Mouse (Mus musculus): ENCODE results near the gene Mcm8.

Gene Mcm8

DNA sequence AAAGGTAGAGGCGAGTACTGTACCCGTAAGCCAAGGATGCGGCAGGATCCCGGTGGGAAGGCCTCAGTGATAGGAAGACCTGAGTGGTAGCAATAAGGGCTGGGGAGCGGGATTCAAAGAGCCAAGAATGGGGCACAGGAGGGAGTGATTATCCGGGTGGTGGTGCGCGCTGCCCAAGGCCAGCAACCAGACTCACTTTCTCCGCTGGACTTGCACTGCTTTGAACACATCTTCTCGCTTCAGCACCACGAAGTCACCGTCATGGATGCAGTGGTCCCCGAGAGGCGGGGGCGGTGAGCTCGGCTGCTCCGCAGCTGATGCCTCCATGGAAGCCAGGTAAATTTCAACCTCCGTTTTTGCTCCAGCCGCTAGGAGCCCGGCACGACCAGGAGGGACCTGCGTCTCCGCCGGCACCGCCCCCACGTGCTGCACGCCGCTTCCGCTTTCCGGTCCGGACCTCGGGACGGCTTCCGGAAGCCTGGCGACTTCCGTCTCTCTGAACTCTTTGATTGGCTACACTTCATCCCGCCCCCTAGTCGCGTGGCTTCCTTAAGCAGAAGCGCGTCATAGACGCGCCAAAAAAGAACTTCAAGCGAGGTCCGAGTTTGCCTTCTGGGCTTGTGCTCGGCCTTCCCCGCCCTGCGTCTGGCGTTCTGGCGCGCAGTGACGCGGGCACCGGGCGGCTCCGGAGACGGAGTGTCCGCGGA, at the start of gene Mcm8, which contains the start of gene Trmt6:
Mcm8 (plus strand) TSS at position 534 of the 707 bp plus-strand sequence.
Trmt6 (minus strand) TSS at position 448 of the 707 bp plus-strand sequence.
- peak; percentile 99 for DNase-seq (ENCODE audit: low read depth, low spot score)

DNA sequence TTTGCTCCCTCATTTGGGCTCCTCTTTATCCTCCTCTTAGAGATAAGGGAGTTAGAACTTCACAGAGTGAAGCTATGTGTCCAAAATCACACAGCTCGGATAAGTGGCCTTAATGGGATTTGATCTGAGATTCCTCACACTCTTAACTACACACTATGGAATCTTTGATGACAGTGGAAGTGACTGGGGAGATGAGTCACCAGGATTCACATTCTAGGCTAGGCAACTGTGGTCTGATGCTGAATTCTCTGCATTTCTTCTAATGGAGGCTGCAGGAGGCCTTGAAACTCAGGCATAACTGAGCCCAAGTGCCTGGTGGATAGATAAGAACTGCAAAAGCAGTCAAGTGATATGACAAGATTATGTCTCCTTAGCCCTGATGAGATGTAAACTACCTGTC, 45.1 kb upstream of the Mcm8 start:
- DNase-seq (ENCODE audit: low read depth, low spot score): no peak

GRCm38 (mm10) chr2:132780978-132781377, 35.0 kb upstream of the Mcm8 start, which contains the start of gene Chgb:
Gene Chgb (plus strand): TSS chr2:132781278.
- no peak for DNase-seq (ENCODE audit: low read depth, low spot score)

DNA sequence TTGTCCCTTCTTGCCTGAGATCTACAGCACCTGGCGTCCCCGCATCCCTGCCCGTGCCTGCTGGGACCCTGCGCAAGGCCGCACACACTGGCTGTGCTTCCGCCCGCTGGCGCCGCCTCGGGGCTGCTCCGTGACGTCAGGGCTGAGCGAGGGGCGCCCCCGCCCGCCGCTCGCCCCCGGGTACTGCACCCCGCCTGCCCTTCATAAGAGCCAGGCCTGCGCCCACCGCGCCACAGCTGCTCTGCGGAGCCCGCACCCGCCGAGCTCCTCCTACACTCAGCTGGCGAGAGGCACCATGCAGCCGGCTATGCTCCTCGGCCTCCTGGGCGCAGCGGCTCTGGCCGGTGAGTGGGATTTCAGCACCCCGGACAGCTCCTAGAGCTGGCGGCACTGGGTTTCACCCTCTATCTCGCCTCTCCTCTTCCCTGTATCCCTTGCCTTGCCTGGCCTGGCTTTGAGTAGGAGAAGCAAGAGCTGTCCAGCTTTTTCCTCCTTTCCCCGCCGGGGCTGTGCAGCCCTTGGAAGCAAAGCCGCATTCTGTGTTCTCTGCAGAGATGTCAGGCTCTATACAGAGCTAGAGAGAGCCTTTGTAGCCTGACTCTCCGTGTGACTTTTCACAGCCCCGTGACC, 34.4 kb upstream of the Mcm8 start:
- DNase-seq (ENCODE audit: low read depth, low spot score): peak; percentile 96

- no peak for DNase-seq (ENCODE audit: low read depth, low spot score)
Observed at GRCm38 (mm10) chr2:132784039-132784438, 31.9 kb upstream of the Mcm8 start.

- no peak for DNase-seq (ENCODE audit: low read depth, low spot score)
Observed at GRCm38 (mm10) chr2:132793441-132794203, 22.3 kb upstream of the Mcm8 start.

DNA sequence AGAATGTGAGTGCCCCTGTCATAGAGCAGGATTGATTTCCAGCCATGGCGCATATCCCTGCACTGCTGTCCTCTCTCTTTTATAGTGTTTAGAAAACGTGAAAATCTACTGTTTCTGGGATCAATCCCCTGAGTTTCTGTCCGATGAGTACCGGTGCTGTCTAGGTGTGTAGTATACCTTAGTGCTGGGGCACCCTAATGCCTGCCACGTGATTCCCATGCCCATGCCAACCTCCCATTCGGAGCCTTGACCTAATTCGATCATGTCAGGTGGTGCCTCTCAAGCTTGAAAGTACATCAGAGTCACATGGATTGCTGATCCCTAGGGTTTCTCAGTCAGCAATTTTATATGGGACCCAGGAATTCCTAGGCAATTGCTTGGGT, 21.7 kb upstream of the Mcm8 start:
- DNase-seq (ENCODE audit: low read depth, low spot score): no peak

GRCm38 (mm10) chr2:132802976-132803375, 13.0 kb upstream of the Mcm8 start:
- DNase-seq (ENCODE audit: low read depth, low spot score): no peak

DNA sequence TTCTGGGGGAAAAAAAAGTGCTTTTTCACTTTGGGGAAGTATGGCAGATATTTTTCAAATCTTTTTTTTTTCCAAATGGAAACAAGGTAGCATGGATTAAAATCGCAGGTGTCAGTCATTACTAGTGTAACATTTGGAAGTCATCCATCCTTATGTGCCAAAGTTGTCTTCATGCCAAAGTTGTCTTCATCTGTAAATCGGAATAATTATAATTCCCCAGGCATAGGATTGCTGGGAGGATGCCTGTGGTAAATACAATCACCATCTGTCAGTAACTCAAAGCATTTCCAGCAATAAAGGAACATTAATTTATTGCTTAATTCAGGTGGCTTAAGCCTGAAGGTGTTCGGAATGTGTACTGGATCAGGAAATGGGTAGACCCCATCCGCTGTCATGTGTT, 25.1 kb downstream of the Mcm8 start:
- DNase-seq (ENCODE audit: low read depth, low spot score): no peak

DNA sequence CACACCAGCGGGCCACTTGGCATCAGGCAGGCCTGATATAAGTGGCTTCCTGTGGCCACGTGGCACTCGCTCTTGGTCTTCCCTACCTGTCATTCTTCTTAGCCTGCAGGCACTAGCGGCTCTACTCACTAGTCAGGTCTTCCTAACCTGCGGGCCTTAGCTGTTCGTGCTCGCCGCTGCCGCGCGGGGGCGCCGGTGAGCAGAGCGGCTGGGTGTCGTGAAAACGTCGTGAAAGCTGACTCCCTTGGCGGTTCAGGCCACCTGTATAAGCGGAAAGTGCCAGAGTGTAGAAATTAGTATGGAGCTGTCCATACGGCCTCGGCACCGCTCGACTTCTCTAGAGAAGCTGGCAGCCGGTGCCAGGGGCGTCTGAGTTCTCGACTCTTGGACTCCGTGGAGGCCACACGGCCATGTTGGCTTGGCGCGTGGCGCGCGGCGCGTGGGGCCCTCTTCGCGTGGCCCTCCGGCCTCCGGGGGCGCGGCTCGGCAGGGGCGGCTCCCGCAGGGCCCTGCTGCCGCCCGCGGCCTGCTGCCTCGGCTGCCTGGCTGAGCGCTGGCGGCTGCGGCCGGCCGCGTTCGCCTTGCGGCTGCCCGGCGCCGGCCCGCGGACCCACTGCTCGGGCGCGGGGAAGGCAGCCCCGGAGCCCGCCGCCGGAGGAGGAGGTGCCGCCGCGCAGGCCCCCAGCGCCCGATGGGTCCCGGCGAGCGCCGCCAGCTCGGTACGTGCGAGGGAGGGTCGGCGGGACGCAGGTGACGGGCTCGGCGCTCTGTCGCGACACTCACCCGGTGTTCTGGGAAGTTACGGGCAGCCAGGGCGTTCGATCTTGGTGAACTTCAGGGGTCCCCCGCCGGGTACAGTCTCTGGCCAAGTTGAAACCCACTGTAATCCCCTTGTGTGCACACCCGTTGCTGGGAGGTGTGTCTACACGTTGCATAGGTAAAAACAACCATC, 30.7 kb downstream of the Mcm8 start, which contains the start of gene Crls1:
Crls1 (plus strand) TSS at position 260 of the 952 bp plus-strand sequence.
- DNase-seq (ENCODE audit: low read depth, low spot score): peak; percentile 96

DNA sequence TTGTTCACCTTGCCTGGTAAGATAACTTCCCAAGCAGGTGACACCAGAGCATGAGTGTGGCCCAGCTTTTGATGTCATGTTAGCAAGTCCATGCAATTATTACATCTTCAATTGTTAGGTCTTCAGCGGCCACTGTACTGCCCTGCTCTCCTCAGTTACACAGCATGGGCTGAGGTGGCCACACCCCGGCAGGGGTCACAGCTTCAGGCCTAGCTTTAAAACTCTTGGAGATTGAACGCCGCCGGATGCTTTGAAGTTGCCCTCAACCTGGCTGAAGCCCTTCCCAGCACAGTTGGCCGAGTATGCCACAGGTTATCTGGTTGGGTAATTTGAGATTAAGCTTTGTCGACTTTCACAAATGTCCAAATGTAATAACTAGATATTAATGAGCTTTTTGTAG, 31.6 kb downstream of the Mcm8 start:
- peak; percentile 7 for DNase-seq (ENCODE audit: low read depth, low spot score)

GRCm38 (mm10) chr2:132848361-132848760, 32.4 kb downstream of the Mcm8 start:
- DNase-seq (ENCODE audit: low read depth, low spot score): no peak

DNA sequence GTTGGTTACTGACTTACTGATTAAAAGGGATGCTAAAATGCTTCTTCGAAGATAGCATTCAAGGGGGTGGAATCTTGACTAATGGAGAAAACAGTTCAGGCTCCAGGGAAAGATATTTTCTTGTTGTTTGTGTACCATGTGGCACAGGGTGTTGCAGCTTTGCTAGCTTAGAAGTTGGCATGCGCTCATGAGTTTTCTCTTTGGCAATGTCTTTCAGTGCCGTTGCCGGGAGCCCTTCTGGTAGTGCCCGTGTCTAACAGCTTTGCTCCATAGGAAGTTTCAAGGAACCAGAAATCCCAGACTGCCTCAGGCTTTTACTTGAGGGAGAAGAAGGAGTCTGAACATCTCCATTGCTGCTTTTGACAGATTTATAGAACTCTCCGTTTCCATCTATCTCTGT, 33.2 kb downstream of the Mcm8 start:
- no peak for DNase-seq (ENCODE audit: low read depth, low spot score)

- DNase-seq (ENCODE audit: low read depth, low spot score): no peak
Observed at GRCm38 (mm10) chr2:132853051-132853450, 37.1 kb downstream of the Mcm8 start.

GRCm38 (mm10) chr2:132856333-132856732, 40.4 kb downstream of the Mcm8 start:
- no peak for DNase-seq (ENCODE audit: low read depth, low spot score)

GRCm38 (mm10) chr2:132860435-132860834, 44.5 kb downstream of the Mcm8 start:
- no peak for DNase-seq (ENCODE audit: low read depth, low spot score)

- DNase-seq (ENCODE audit: low read depth, low spot score): no peak
Observed at GRCm38 (mm10) chr2:132861456-132861855, 45.5 kb downstream of the Mcm8 start.

DNA sequence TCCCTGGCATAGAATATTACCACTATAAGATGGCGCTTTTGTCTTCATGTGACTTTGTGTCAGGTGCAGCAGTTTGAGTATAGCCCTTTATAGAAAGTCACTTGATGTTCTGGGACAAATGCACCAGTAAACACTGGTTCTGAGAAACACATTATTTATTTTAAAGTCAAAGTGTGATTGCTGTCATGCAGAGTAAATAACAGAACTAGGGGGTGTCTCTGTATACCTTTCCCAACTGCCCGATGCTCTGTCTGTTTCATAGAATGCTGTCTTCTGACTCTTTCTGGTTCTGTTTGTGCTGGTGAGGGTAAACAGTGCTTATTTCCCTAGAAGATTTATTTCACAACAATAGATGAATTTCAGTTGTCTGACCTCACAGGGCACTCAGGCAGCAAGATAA, 47.4 kb downstream of the Mcm8 start:
- DNase-seq (ENCODE audit: low read depth, low spot score): no peak

DNA sequence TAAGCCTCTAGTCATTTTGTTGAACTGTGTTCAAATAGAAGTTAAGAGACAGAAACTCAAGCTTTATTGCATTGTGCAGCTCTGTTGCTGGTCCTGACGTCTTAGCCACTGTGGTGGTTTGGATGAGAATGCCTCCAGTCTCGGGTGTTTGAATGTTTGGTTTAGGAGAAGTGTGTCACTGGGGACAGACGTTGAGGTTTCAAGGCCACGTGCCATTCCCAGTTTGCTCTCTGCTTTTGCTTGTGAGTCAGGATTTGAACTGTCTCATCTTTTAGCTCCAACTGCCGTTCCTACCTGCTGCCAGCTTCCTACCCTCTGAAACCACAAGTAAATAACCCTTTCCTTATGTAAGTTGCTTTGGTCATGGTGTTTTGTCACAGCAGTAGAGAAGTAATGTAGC, 51.6 kb downstream of the Mcm8 start:
- DNase-seq (ENCODE audit: low read depth, low spot score): no peak

- no peak for DNase-seq (ENCODE audit: low read depth, low spot score)
Observed at GRCm38 (mm10) chr2:132869682-132870081, 53.7 kb downstream of the Mcm8 start.

DNA sequence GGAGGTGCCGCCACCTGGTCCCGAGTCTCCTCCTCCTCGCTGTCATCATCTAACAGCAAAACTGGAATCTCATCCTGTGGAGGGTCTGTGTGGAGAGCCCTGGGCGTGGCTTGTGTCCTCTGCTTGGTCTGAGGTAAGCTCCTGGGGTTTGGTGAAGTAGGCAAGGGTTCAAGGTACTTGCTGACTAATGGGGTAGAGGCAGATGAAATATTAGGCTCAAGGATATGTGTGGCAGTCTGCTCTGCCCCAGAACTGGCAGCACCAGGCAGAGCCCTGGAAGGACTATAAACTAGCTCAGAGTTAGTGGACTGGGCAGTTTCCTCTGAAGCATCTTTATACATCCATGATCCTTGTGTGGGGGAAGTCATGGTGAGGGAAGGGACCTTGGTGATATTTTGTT, 54.3 kb downstream of the Mcm8 start:
- no peak for DNase-seq (ENCODE audit: low read depth, low spot score)

Measured in mesoderm, embryonic 11.5 days (tissue).